Mouse (Mus musculus) spleen, adult 10 weeks (tissue): ENCODE measurements around the gene Vmn1r125. TPM values are rescaled to one million over a fixed set of nuclear protein-coding genes. Genes with fewer than 3 reads are reported as not detected.

Source experiments
- polyA plus RNA-seq: library from polyadenylated mRNA; stranded (reverse); fragments of 350-450 nt; fragmentation: Illumina TruSeq; extraction: RNeasy Lipid Tissue Mini Kit (QIAGEN cat#74804); gene quantifications from one replicate; pipeline ENCODE4 v1.2.3, GENCODE M21; 2015; ENCODE audit warnings: low replicate concordance; ENCODE audit not compliant: insufficient read depth

The Vmn1r125 gene
- not detected for polyA plus RNA-seq

GRCm38 (mm10) chr7:21271879-21272278, at the start of gene Vmn1r125:
Gene Vmn1r125, plus strand, starts transcription at chr7:21272179.

GRCm38 (mm10) chr7:21260517-21260916, 11.5 kb upstream of the Vmn1r125 start, which contains the start of gene Vmn1r124:
Gene Vmn1r124, minus strand, starts transcription at chr7:21260617.

DNA sequence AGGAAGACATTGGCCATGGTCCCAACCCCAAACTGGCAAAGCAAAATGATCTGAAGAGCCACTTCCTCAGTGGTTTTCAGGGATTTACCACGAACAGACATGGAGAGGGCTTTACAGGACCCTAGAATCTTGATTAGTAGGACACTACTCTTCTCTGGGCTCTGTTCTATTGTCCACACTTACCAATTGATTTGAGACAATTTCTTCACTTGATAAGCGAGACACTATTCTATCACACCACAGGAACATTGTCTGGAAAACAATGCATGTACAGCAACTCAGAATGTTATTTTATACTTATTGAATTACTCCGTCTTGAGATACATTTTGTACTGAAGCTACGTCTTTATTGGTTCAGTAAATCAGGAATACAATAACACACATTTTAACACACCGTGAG, 29.4 kb downstream of the Vmn1r125 start, which contains the start of gene Vmn1r126:
Vmn1r126 (minus strand) TSS at position 101 of the 400 bp plus-strand sequence.

DNA sequence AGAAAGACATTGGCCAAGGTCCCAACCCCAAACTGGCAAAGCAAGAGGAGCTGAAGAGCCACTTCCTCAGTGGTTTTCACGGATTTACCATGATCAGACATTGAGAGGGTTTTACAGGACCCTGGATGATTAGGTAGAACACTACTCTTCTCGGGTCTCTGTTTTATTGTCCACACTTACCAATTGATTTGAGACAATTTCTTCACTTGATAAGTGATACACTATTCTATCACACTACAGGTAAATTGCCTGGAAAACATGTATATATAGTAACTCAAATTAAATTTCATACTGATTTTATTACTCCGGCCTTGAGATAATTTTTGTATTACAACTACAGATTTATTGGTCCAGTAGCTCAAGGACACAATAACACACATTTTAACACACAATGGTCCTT, 47.8 kb downstream of the Vmn1r125 start, which contains the start of gene Vmn1r127:
Vmn1r127 (minus strand) TSS at position 101 of the 400 bp plus-strand sequence.

Other genes starting within 250 kb of the Vmn1r125 start
- not detected for gene Vmn1r120, start 218.4 kb upstream of the Vmn1r125 start, polyA plus RNA-seq
- gene Vmn1r121, start 173.7 kb upstream of the Vmn1r125 start, polyA plus RNA-seq = not detected
- not detected for gene Vmn1r122, start 138.1 kb upstream of the Vmn1r125 start, polyA plus RNA-seq
- gene Vmn1r123, start 110.0 kb upstream of the Vmn1r125 start, polyA plus RNA-seq = not detected
- not detected for gene Gm5157, start 81.8 kb upstream of the Vmn1r125 start, polyA plus RNA-seq
- not detected for gene Vmn1r124, start 11.6 kb upstream of the Vmn1r125 start, polyA plus RNA-seq
- not detected for gene Vmn1r126, start 29.3 kb downstream of the Vmn1r125 start, polyA plus RNA-seq
- gene Vmn1r127, start 47.7 kb downstream of the Vmn1r125 start, polyA plus RNA-seq = not detected
- gene Vmn1r128, start 77.2 kb downstream of the Vmn1r125 start, polyA plus RNA-seq = not detected
- not detected for gene Vmn1r129, start 89.1 kb downstream of the Vmn1r125 start, polyA plus RNA-seq
- gene Gm6882, start 160.6 kb downstream of the Vmn1r125 start, polyA plus RNA-seq = not detected
- not detected for gene Vmn1r130, start 239.6 kb downstream of the Vmn1r125 start, polyA plus RNA-seq